Mouse (Mus musculus): ENCODE data around the gene Asphd2. TPM values are rescaled to one million over a fixed set of nuclear protein-coding genes. Genes with fewer than 3 reads are reported as not detected.

Gene Asphd2
- total RNA-seq, 2 experiments from 2014 or later = 203 to 211 TPM

DNA sequence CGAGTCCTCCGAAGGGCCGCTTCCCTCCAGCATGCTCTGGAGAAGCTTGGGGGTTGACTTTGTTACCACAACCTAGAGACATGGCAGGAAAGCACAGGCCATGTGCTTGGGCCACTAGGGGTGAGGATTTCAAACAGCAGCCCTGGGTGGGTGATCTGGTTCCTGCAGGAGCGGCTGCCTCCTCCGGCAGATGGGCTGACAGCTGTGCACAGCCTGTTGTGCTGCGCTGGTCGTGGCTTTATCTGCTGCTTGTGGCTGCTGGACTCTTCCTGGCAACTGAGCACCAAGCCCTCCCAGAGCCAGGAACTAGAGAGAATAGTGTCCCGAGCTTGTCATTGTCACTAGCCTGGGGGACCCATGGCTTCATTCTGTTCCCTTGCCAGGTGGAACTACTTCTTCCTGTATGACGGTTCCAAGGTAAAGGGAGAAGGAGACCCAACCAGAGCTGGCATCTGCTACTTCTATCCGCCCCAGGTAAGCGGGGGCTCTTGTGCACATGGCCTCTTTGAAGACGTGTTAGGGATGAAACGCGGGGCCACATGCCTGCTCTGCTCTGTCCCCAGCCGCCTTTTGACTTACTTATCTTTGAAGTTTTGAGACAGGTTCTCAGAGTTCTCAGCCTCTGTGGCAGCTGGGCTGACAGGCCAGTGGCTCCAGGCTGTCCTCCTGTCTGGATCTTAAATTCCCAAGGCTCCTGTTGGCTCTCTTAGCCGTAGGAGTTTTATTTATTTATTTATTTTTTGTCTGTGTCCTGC, 48.3 kb downstream of the Asphd2 start:
- no peak for DNase-seq

DNA sequence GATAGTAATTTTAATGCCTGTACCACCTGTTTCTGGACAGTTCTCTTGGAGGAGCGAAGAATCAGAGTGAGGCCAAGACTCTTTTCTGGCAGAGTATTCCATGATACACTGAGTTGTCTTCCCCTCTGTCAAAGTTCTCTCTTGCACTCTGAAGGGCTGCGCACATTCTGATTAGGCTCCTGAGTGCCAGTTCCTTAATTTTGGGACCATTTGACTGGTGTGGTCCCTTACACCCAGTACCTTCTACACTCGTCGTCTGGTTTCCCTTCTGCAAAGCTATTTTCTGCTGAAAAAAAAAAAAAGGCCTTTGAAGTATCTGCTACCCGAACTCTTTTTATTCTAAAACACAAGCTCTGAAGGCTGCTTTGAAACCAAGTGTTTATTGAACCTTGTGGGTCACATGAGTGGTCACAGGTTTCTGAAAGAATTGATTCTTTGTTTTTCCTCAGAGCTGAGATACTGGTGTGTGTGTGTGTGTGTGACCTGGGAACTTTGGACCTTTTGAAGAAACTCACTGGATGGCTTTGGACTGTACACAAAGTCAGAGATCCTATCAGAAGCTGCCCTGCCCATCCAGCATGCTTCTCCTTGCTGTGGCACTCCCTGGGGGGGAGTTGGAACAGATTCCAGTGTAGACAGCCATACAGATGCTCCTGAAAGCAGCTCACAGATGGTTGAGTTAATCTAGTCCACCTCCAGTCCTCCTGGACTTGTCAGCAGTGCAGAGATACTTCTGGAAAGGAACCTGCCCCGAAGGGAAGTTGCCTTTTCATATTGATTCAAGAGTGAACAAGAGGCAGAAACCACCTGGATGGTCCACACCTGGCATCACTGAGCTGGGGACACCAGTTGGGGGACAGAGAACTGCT, 50.3 kb downstream of the Asphd2 start:
- DNase-seq = no peak

DNA sequence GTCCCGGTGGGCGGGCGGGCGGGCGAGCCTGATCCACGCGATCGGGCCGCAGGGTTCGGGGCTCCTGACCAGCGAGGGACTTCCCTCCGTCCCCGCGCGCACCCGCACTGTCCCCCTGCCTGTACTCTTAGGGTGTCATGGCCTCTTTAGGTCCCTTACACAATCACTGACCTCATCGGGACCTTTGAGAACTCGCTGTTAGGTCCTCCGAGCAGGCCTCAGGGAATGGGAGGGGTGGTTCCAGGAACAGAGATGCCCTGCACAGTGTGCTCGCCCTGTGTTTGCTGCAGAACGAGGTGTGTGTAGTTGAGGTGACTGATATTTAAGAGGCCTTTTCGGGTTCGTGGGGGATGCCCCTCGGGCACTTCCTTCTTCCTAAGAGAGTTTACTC, 51.5 kb downstream of the Asphd2 start:
- no peak for DNase-seq

DNA sequence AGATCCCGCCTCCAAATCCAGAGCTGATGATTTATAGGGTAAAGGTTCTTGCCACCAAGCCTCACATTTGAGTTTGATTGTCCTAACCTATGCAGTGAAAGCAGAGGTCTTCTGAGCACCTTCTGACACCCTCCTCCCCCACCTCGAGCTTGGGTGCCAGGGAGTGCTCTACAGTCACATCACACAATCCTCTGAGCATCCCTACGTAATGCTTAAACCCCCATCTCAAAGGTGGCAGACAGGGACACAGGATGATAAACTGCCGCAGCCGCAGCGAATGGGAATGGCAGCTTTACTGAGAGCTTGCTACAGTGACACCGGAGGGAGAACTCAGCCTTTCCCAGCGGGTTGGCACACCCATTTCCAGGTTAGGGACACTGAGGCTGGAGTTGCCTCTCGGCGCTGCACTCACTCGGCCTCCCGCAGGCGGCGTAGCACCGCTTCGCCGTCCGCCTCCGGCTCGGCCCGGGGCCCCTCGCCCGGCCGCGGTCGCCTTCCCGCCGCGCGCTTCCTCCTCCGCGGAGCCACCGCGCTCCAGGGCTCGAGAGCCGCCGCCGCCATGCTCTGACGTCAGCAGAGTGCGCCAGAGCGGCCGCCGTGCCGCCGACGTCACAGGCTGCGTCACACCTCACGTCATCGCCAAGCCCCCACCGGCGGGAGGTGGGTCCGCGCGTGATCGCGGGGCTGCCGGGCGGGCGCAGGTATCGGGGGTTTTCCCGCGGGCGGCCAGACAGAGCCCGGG, 52.0 kb downstream of the Asphd2 start, which contains the start of the genes Srrd and Hps4:
Srrd (minus strand) TSS at position 578 of the 742 bp plus-strand sequence.
Hps4 (plus strand) TSS at position 621 of the 742 bp plus-strand sequence.
- DNase-seq = peak; percentile 88 to 91

DNA sequence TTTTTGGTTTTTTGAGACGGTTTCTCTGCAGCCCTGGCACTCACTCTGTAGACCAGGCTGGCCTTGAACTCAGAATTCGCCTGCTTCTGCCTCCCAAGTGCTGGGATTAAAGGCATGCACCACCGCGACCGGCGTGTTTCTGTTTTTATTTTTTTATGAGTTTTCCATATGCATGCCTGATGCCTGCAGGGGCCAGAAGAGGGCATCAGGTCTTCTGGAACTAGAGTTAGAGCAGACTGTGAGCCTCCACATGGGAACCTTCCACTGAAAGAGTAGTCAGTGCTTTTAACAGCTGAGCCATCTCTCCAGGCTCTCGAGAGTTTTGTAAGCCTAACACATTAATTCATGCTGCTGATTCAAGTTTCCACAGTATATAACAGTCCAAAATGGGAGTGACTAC, 55.5 kb downstream of the Asphd2 start:
- DNase-seq = no peak

DNA sequence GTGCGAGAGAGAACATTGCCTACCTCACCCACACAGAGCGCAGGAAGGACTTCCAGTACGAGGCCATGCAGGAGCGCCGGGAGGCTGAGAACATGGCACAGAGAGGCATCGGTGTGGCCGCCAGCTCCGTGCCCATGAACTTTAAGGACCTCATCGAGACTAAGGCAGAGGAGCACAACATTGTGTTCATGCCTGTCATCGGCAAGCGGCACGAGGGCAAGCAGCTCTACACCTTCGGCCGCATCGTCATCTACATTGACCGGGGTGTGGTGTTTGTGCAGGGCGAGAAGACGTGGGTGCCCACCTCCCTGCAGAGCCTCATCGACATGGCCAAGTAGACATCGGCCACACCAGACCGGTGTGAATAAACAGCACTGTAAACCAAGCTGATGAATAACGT, 57.7 kb downstream of the Asphd2 start:
- no peak for DNase-seq

DNA sequence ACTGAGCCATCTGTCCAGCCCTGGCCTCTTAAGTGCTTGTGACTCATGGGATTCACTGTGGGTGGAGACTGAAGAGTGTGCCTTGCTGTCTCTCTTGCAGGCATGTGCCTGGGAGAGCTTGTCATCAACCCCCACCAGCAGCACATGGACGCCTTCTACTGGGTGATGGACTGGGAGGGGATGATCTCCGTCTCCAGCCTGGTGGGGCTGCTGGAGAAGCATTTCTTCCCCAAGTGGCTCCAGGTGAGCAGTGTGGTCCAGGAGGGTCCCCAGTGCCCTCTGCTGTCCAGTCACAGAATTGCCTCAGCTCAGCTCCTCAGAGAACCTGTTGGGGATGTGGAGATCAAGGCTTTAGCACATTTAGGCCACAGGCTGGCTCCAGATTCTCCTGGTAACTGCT, 59.2 kb downstream of the Asphd2 start:
- DNase-seq = no peak

Other genes with a start within 250 kb of the Asphd2 start
- under 1 TPM in 1 of 2 experiments, not detected in 1; 0.97 TPM for gene Cryba4, start 142.3 kb downstream of the Asphd2 start, total RNA-seq (2021)
- gene Crybb1, start 139.1 kb downstream of the Asphd2 start, total RNA-seq (2021) = 1 to 10 TPM; 4.9 to 6.6 TPM
- 10 to 100 TPM; 37.1 to 43.4 TPM for gene Tpst2, start 118.2 kb downstream of the Asphd2 start, total RNA-seq (2021)
- gene Tfip11, start 68.5 kb downstream of the Asphd2 start, total RNA-seq (2021) = 10 to 100 TPM; 40.8 to 42.2 TPM
- gene Srrd, start 51.8 kb downstream of the Asphd2 start, total RNA-seq (2021) = 10 to 100 TPM; 21.9 to 24.8 TPM
- gene Hps4, start 51.8 kb downstream of the Asphd2 start, total RNA-seq (2021) = 10 to 100 TPM; 37.4 to 38.7 TPM
- gene Gm6583, start 38.8 kb downstream of the Asphd2 start, total RNA-seq (2021) = not detected
- not detected for gene Gm6588, start 54.6 kb upstream of the Asphd2 start, total RNA-seq (2021)
- 100 to 1,000 TPM; 224 to 226 TPM for gene Sez6l, start 182.3 kb upstream of the Asphd2 start, total RNA-seq (2021)

Data from layer of hippocampus, postnatal 36 days (tissue).